Mouse (Mus musculus) lung, embryonic 16.5 days (tissue): ENCODE data around the gene Prr5l. TPM values are rescaled to one million over a fixed set of nuclear protein-coding genes. Genes with fewer than 3 reads are reported as not detected.

Source experiments
- ATAC-seq: fragments of 200-750 bp; cut with Nextera tagmentation; 2 replicates; pipeline ENCODE4 v1.8.0; 2017; ENCODE audit warnings: low read depth, mild to moderate bottlenecking, moderate library complexity
- H3K27ac ChIP-seq: fragments of 300-500 bp; sonication (generic); 2 replicates; pipeline ENCODE4 v1.5.1; 2014; ENCODE audit warnings: mild to moderate bottlenecking, control low read depth, low read length
- H3K27me3 ChIP-seq: fragments of 300-500 bp; sonication (generic); 2 replicates; pipeline ENCODE4 v1.6.1; 2014; ENCODE audit warnings: low read depth, low read length, mixed read lengths; ENCODE audit not compliant: control insufficient read depth, insufficient read depth
- H3K36me3 ChIP-seq: fragments of 300-500 bp; sonication (generic); 2 replicates; pipeline ENCODE4 v1.6.1; 2014; ENCODE audit warnings: low read length; ENCODE audit not compliant: control insufficient read depth, insufficient read depth
- H3K4me1 ChIP-seq: fragments of 300-500 bp; sonication (generic); replicated peaks from 2 replicates; pipeline ENCODE4 v1.6.1; 2014; ENCODE audit warnings: low read length, mixed read lengths; ENCODE audit not compliant: control insufficient read depth, insufficient read depth
- H3K4me2 ChIP-seq: fragments of 300-500 bp; sonication (generic); 2 replicates; pipeline ENCODE4 v1.6.1; 2014; ENCODE audit warnings: low read depth, low read length, control low read depth
- H3K4me3 ChIP-seq: fragments of 300-500 bp; sonication (generic); 2 replicates; pipeline ENCODE4 v1.5.1; 2014; ENCODE audit warnings: mild to moderate bottlenecking, low read length, control low read depth
- H3K9ac ChIP-seq: fragments of 300-500 bp; sonication (generic); 2 replicates; pipeline ENCODE4 v1.6.1; 2014; ENCODE audit warnings: low read length, control low read depth
- H3K9me3 ChIP-seq: fragments of 300-500 bp; sonication (generic); 2 replicates; pipeline ENCODE4 v1.6.1; 2016; ENCODE audit warnings: low read length; ENCODE audit not compliant: control insufficient read depth
- WGBS: fragments of 180-500 bp; shearing (Covaris S2); extraction: QIAGEN DNeasy Blood & Tissue Kit; methylation state at CpG from one replicate; pipeline ENCODE4 v1.1.7; 2014; 5-methylcytosine and 5-hydroxymethylcytosine counted together
- polyA plus RNA-seq: library from polyadenylated mRNA; unstranded; fragments of >200 nt; fragmentation: Nextera tagmentation; extraction: Ambion mirVana; gene quantifications from 2 replicates; pipeline ENCODE4 v1.2.1, GENCODE M21; 2015

Gene Prr5l
- polyA plus RNA-seq, 1 experiment from 2014 or later, result 43.7 TPM

DNA sequence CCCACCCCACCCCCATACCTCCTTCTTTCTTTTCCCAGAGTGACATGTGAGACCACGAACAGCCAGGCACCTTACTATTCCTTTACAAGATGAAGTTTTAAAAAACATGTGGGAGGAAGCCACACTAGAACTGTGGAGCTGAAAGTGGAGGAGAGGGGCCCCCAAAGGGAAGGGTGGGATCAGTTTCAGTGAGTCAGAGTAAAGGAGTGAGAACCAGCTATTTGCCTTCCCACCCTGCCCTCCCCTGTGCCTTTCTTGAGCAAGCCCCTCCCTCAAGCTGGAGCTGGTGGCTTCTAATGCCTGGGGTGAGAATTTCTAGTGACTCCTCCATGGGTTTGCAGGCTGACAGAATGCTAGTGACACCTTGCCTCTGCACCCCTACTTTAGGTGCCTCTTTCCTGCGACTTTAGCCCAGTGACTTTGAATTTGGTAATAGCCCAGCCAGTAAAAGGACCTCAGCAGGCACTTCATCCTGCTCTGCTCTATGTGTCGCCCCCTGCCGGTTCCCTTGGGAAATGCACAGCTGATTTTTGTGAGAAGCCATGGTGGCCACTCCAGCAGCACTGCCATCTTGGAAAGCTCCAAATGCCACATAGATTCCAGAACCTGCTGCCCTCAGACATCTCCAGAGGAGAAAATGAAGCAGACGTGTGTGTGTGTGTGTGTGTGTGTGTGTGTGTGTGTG lies 67.4 kb downstream of the Prr5l start:
- Histone ChIP-seq H3K4me2 (no peak overlapping the region), H3K27ac (no peak overlapping the region)
- no peak for ATAC-seq

DNA sequence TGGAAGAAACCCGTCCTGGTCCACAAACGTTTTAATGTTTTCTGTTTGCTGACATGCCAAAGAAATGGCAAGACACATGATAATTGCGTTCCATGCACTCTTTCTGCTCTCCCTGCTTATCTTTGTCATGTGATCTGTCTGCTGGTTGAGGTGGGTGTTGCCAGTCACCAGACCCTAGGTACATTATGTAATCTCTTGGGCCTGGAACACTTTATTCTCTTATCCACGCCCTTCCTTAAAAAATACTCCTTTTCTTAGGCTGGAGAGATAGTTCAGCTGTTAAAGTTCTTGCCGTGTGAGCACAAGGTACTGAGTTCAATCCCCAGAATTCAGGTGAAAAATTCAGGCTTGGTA lies 68.6 kb downstream of the Prr5l start:
- Histone ChIP-seq H3K4me1 (peaks cover 11% of the 10 kb centered on the region; the same call in 1 of the 2 replicates), H3K27ac (no peak overlapping the region)

More for the DNA sequence above, 67.4 kb downstream of the Prr5l start:
- no peaks in the 10 kb centered on the region for H3K36me3 ChIP-seq
- peaks cover 11% of the 10 kb centered on the region; the same call in 1 of the 2 replicates for H3K4me1 ChIP-seq
- H3K9ac ChIP-seq, result no peak overlapping the region
- no peaks in the 10 kb centered on the region for H3K9me3 ChIP-seq
- no peak overlapping the region for H3K4me3 ChIP-seq
- H3K27me3 ChIP-seq, result no peaks in the 10 kb centered on the region
- WGBS, result 21% methylated on average over 5 of the region's 5 CpGs

DNA sequence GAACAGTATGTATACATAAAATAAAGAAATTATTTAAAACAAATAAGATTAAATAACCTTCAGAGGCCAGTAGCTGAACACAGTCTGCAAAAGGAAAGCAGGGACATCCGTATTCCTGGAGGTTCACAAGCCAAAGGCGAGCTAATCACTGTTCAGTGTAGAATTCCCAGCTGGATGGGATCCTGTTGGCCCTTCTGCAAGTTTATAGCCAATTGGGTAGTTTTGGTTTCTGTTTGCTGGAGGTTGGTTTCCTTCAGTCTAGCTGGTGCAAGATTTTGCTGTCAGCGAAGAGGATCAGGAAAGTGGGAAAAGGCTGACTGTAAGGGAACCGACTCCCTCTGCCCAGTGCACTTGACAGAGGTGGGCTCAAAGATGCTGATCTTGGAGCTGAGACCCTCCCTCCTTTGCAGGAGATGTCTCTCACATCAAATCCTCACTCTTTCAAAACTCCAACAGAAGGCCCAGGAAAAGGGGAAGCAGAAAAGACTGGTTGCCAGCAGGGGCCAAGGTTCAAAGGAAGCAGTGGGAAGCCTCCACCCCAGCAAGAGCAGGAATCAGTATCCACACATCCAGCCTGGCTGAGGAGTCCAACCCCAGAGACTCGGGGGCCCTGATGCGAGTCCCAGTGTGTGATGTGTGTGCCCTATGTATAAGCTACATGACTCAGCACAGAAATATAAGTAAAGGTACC lies 69.1 kb downstream of the Prr5l start:
- no peak overlapping the region for H3K9ac ChIP-seq
- H3K4me2 ChIP-seq, result no peak overlapping the region
- H3K36me3 ChIP-seq, result no peaks in the 10 kb centered on the region
- no peaks in the 10 kb centered on the region for H3K27me3 ChIP-seq
- no peak overlapping the region for H3K27ac ChIP-seq
- WGBS, result 62% methylated on average over 6 of the region's 6 CpGs
- no peak for ATAC-seq
- H3K4me1 ChIP-seq, result peaks cover 8% of the 10 kb centered on the region; the same call in 1 of the 2 replicates
- H3K9me3 ChIP-seq, result no peaks in the 10 kb centered on the region
- no peak overlapping the region for H3K4me3 ChIP-seq

More for the DNA sequence above, 68.6 kb downstream of the Prr5l start:
- Histone ChIP-seq H3K36me3 (no peaks in the 10 kb centered on the region), H3K4me2 (no peak overlapping the region), H3K4me3 (no peak overlapping the region), H3K27me3 (no peaks in the 10 kb centered on the region), H3K9me3 (no peaks in the 10 kb centered on the region), H3K9ac (no peak overlapping the region)
- WGBS, result 58% methylated on average over 5 of the region's 5 CpGs
- no peak for ATAC-seq

DNA sequence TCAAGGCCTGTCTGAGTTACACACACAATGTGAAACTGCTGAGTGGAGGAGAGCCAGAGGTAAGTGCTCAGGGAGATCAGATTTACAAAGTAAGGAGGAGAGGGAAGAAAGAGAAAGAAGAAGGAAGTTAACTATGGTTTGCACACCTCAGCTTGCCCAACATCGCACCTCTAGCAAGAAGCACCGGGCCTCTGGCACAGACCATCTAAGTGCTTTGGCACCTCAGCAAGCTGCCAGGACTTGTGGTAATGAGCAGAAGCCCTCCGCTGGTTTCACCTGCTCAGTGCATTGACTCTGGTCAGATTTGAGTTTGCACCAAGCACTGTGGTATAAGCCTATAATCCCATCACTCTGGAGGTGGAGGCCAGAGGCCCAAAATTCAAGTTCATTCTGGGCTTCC lies 70.9 kb downstream of the Prr5l start:
- no peaks in the 10 kb centered on the region for H3K9me3 ChIP-seq
- no peak overlapping the region for H3K4me2 ChIP-seq
- H3K27me3 ChIP-seq, result no peaks in the 10 kb centered on the region
- 81% methylated on average over 3 of the region's 3 CpGs for WGBS
- H3K4me1 ChIP-seq, result peaks cover 7% of the 10 kb centered on the region; the same call in 1 of the 2 replicates
- H3K36me3 ChIP-seq, result no peaks in the 10 kb centered on the region
- no peak overlapping the region for H3K9ac ChIP-seq
- no peak overlapping the region for H3K4me3 ChIP-seq
- H3K27ac ChIP-seq, result no peak overlapping the region
- no peak for ATAC-seq

DNA sequence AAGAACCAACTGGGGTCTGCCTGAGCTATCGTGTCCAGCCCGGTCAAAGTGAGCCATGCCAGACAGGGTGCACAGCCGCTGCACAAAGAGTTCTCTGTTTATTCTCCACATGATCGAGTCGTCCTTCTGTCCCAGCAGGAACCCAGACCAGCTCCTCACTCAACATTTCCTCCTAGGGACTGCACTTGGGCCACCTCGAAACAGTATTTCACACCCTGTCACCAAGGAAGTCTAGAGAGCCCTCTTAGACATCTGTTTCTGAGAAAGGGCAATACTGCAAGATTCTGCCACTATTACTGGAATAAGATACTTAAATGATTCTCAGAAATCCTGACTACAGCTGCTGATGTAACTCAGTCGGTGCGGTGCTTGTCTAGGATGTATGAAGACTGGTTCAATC lies 72.1 kb downstream of the Prr5l start:
- Histone ChIP-seq H3K4me2 (no peak overlapping the region), H3K36me3 (no peaks in the 10 kb centered on the region), H3K27ac (no peak overlapping the region), H3K9ac (no peak overlapping the region), H3K9me3 (no peaks in the 10 kb centered on the region), H3K4me3 (no peak overlapping the region), H3K4me1 (peaks cover 7% of the 10 kb centered on the region; the same call in 1 of the 2 replicates), H3K27me3 (no peaks in the 10 kb centered on the region)
- ATAC-seq, result no peak
- 50% methylated on average over 8 of the region's 8 CpGs for WGBS

DNA sequence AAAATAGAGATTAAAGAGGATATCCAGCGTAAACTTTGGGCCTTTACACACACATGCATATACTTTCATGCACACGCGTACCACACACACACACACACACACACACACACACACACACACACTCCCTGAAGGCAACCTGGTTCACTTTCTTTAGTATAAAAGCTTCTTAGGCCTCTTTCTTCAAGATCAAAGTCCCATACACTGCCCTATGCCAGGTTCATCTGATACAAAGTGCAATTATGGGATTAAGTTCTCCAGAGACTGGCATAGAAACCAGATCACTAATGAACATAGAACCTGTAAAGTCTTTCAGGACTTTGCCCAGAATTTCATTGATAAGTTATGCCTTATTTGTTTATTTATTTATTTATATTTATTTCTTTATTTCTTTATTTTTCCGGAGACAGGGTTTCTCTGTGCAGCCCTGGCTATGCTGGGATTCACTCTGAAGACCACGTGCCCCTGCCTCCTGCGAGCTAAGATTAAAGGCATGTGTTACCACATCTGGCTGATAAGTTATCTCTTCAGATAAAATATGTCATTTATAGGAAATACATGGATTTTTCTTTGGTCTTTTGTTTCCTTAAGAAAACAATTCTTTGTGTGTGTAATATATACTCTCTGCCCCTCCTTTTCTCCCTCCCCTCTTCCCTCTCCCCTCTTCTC lies 73.1 kb downstream of the Prr5l start:
- no peak overlapping the region for H3K4me2 ChIP-seq
- H3K9ac ChIP-seq, result no peak overlapping the region
- WGBS, result 65% methylated on average over 6 of the region's 6 CpGs
- no peak overlapping the region for H3K4me3 ChIP-seq
- no peak overlapping the region for H3K27ac ChIP-seq
- no peaks in the 10 kb centered on the region for H3K36me3 ChIP-seq
- no peaks in the 10 kb centered on the region for H3K9me3 ChIP-seq
- ATAC-seq, result no peak
- peaks cover 7% of the 10 kb centered on the region; the same call in 1 of the 2 replicates for H3K4me1 ChIP-seq
- no peaks in the 10 kb centered on the region for H3K27me3 ChIP-seq

DNA sequence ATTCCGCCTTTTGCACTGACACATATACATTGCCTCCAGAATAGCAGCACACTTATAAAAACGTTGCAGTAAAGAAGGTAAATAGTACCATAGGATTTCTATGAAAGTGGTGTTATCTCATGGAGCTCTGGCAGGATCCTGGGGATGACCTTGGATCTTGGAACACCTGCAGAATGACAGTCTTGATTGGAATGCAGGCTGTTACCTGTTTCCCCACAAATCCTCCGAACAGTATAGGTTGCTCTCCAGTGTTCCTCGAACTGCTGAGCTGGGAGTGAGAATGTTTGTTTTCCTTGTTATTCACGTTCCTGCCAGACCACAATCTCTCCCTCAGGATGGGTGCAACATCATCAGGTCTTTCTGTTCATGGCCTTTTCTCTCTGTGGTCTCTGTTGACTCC lies 75.1 kb downstream of the Prr5l start:
- H3K4me2 ChIP-seq, result no peak overlapping the region
- H3K27ac ChIP-seq, result no peak overlapping the region
- peaks cover 4% of the 10 kb centered on the region; the same call in 1 of the 2 replicates for H3K4me1 ChIP-seq
- H3K27me3 ChIP-seq, result no peaks in the 10 kb centered on the region
- H3K9me3 ChIP-seq, result no peaks in the 10 kb centered on the region
- no peaks in the 10 kb centered on the region for H3K36me3 ChIP-seq
- ATAC-seq, result no peak
- WGBS, result 50% methylated on average over 5 of the region's 5 CpGs
- H3K4me3 ChIP-seq, result no peak overlapping the region
- no peak overlapping the region for H3K9ac ChIP-seq

DNA sequence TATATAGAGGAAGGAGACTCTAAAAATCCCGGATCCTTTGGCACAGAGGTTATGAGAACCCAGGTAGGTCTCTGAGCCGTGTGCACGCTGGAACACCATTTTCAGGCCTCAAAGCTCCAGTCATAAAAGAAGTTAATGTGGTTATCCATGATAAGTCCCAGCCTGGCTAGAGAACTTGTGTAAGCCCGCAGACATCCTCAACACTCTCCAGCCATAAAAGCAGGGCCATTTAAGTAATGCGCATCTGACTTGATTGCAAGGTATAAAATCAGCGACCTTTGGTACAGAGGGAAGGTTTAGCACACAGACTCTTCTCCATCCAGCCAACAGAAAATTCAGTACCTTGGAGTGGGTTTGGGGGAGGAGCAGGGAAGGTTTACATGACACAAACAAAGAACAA lies 80.6 kb downstream of the Prr5l start:
- no peaks in the 10 kb centered on the region for H3K36me3 ChIP-seq
- 86% methylated on average over 6 of the region's 6 CpGs for WGBS

DNA sequence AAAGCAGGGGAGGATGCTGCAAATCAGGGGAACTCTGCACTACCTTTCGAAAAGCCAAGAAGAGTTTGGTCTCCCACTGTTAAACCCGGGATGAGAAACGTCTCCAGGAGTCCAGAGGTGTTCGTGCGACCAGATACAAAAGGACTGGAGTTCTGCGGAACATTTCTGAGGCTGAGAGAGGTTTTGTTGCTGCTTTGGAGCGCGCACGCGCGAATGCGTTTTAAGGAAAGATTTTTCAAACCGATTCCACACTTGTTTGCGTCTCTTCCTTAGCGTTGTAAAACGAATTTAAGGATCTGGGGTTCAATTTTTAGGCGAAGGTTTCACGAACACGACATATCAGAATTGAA lies 85.0 kb downstream of the Prr5l start:
- 2% methylated on average over 19 of the region's 19 CpGs for WGBS
- 0 out of 2 replicates have a peak, but pooled peaks have one; percentile 1 for ATAC-seq
- no peaks in the 10 kb centered on the region for H3K36me3 ChIP-seq

More for the DNA sequence above, 80.6 kb downstream of the Prr5l start:
- Histone ChIP-seq H3K9me3 (no peaks in the 10 kb centered on the region), H3K4me2 (no peak overlapping the region), H3K4me3 (no peak overlapping the region), H3K9ac (no peak overlapping the region), H3K4me1 (0 out of 2 replicates have a peak, but pooled peaks cover 3% of the 10 kb centered on the region), H3K27ac (no peak overlapping the region), H3K27me3 (no peaks in the 10 kb centered on the region)
- ATAC-seq, result no peak

More for the DNA sequence above, 85.0 kb downstream of the Prr5l start:
- H3K4me3 ChIP-seq, result peak overlapping the region; percentile 85
- H3K4me1 ChIP-seq, result peaks cover 25% of the 10 kb centered on the region
- no peaks in the 10 kb centered on the region for H3K27me3 ChIP-seq
- H3K27ac ChIP-seq, result peak overlapping the region; percentile 91
- peak overlapping the region; percentile 83 for H3K9ac ChIP-seq
- peak overlapping the region; percentile 94 for H3K4me2 ChIP-seq
- H3K9me3 ChIP-seq, result no peaks in the 10 kb centered on the region
